Mouse (Mus musculus) embryonic fibroblast, embryonic 13.5 days (primary cell): Measurements from ENCODE around the gene Moxd1.

Experiments
- CTCF ChIP-seq: IDR thresholded peaks from 2 replicates; pipeline ENCODE4 v1.5.1; 2011; ENCODE audit warnings: mild to moderate bottlenecking, control low read depth, low read length, moderate library complexity, borderline replicate concordance; ENCODE audit not compliant: insufficient read depth
- POLR2A ChIP-seq: IDR thresholded peaks from 2 replicates; pipeline ENCODE4 v1.6.1; 2011; ENCODE audit warnings: low read depth, mild to moderate bottlenecking, control low read depth, low read length, moderate library complexity

DNA sequence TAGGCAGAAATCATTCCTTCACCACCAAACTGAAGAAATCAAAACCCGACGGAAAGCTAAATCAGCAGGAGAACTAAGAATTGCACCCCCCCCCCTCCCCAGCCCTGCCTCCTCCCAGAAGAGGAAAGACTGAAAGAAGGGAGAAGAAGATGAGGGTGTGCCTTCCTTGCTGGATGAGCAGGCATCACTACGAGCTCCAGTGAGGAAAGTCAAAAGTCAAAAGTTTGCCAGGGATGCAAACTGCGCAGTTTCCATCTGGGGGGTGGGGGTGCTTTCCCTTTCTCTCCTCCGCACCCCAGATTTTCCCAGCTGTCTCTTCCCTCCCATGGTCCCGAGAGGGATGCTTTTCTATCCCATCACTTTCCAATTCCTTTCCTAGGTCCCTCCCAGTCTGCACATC is 406 bp upstream of the Moxd1 start:
- TF ChIP-seq POLR2A (no peak), CTCF (no peak)
